Comparison of ENCODE assay signal across 10 mouse cellular contexts in the genomic region with DNA sequence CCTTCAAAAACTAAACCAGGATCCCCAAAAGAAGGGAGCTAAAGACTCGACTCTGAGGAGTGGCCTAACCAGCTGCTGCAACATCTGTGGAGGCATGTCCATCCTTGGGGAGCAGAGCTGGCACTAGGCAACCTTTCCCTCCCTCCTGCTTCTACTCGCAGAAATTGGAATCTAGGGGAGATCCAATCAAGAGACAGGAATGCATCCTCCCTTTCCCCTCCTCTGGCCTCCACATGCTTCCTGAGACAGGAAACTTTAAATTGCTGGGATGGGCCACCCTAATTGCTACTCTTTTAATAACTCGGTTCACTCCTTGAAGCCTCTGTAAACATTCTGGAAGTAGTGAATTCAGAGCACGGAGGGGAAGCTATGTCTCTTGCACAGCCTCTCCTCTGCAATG.
DNase-seq lines count a peak whose midpoint lies in the region; ATAC-seq and TF ChIP-seq lines count a peak whose summit lies in the region.
"Had no signal": no experiment of that assay in that cellular context is flagged by ENCODE, and none has a peak within 500 bp of the region (broad histone marks: within the 10 kb centered on the region; RNA-seq: fewer than 3 reads in every experiment).

No protein-coding gene starts in this region.

- H3K27ac ChIP-seq in gastrocnemius, adult 2 months, result peak overlapping the region; percentile 82
- peak overlapping the region; percentile 62; the same call in 1 of the 2 replicates for H3K27ac ChIP-seq in kidney, postnatal 0 days
- H3K27ac ChIP-seq: liver, embryonic 14.5 days had no signal

- H3K36me3 ChIP-seq in kidney, postnatal 0 days (ENCODE audit: insufficient read depth, low read length), result no peaks in the 10 kb centered on the region

- H3K9ac ChIP-seq in kidney, postnatal 0 days (ENCODE audit: low read depth, low read length), result no peak overlapping the region
- H3K9ac ChIP-seq: liver, embryonic 14.5 days had no signal

- H3K9me3 ChIP-seq in kidney, postnatal 0 days (replicated peaks; ENCODE audit: low read length), result no peaks in the 10 kb centered on the region

- 5% methylated on average over 4 of the region's 4 CpGs for WGBS in kidney, postnatal 0 days

- no peak overlapping the region for H3K4me3 ChIP-seq in gastrocnemius, adult 2 months
- H3K4me3 ChIP-seq in kidney, postnatal 0 days (replicated peaks; ENCODE audit: low read depth, low read length), result no peak overlapping the region

- intact Hi-C loops in gastrocnemius, adult 2 months (cut with DNase I), result no loop called here
- intact Hi-C loops in left cerebral cortex, postnatal 4 days (cut with DNase I), result no loop called here

- H3K27me3 ChIP-seq in kidney, postnatal 0 days (ENCODE audit: insufficient read depth, low read length), result no peaks in the 10 kb centered on the region

- no peak overlapping the region for H3K4me2 ChIP-seq in kidney, postnatal 0 days (ENCODE audit: low read length)

- ATAC-seq in kidney, postnatal 0 days (replicated peaks; ENCODE audit: low FRiP score, low read depth), result peak; percentile 71
- no peak for ATAC-seq in megakaryocyte progenitor cell, adult 5-6 weeks (replicated peaks; ENCODE audit: poor library complexity)

- no peak for TF ChIP-seq CTCF in gastrocnemius, adult 2 months (IDR thresholded peaks at IDR 0.05)
- no peak for TF ChIP-seq CTCF in kidney, postnatal 0 days (IDR thresholded peaks at IDR 0.05; ENCODE audit: low read depth)

- H3K4me1 ChIP-seq in kidney, postnatal 0 days (replicated peaks; ENCODE audit: insufficient read depth, low read length), result peaks cover 3% of the 10 kb centered on the region; the same call in 1 of the 2 replicates

- DNase-seq in urinary bladder, postnatal 14 days (ENCODE audit: low spot score), result peak; percentile 5
- no peak for DNase-seq in urinary bladder, postnatal 10 days (ENCODE audit: low spot score)
- peak; percentile 51 for DNase-seq in gastrocnemius, adult 2 months
- DNase-seq in kidney, postnatal 0 days (ENCODE audit: low spot score), result peak; percentile 87
- no peak for DNase-seq in thymus, postnatal 0 days (ENCODE audit: low spot score)
- DNase-seq in left cerebral cortex, postnatal 4 days, result no peak
- DNase-seq: retina, postnatal 1 day; thymus, postnatal 4 days had no signal

Comparison
In these comparisons a context has a peak if more than half of its experiments do, and no peak if none do; other contexts are left out.
1. DNase-seq: peak in urinary bladder, postnatal 14 days (single experiment), gastrocnemius, adult 2 months (single experiment) and kidney, postnatal 0 days (single experiment); none in urinary bladder, postnatal 10 days (single experiment), thymus, postnatal 0 days (single experiment) and left cerebral cortex, postnatal 4 days (single experiment).